Mouse (Mus musculus): ENCODE results near the gene Crls1.

- no peak for TF ChIP-seq MYOD1 (IDR thresholded peaks at IDR 0.05; ENCODE audit: control insufficient read depth in 1 of 3, insufficient read length in 2 of 3, low read depth in 2 of 3)
- TF ChIP-seq POLR2AphosphoS2 (IDR thresholded peaks at IDR 0.05; ENCODE audit: insufficient read length, low read depth): no peak
- no peak for TF ChIP-seq REST (IDR thresholded peaks at IDR 0.05; ENCODE audit: insufficient read depth, insufficient read length)
- TF ChIP-seq TCF12 (IDR thresholded peaks at IDR 0.05; ENCODE audit: insufficient read depth, poor library complexity, severe bottlenecking): no peak
- no peak for TF ChIP-seq USF1 (IDR thresholded peaks at IDR 0.05; ENCODE audit: low read depth)
- no peak for TF ChIP-seq MAX (IDR thresholded peaks at IDR 0.05; ENCODE audit: low read depth)
- TF ChIP-seq POLR2A (IDR thresholded peaks at IDR 0.05; ENCODE audit: insufficient read length, low read depth): no peak
- no peak for TF ChIP-seq E2F4 (IDR thresholded peaks at IDR 0.05; ENCODE audit: insufficient read depth)
These were observed 55.2 kb downstream of the Crls1 start for GRCm38 (mm10) chr2:132901636-132902035.
